ENCODE assay signal across 22 mouse cellular contexts in the genomic region with DNA sequence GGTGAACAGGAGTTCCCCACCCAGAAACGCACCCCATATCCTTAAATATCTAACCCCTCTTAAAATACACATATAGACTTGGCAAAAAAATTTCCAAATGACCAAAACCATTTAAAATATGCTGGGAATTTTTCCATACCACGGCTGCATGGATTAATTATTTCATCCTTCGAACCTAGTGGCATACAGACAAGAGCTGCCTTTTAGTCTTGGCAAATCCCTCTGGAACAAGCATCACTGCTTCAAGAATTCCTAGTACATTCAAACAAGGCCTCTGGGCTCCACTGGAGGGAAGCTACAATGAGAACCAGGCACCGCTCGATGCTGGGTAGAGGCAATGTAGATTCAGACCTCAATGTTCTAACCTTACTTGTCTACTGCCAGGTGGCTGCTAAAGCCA. TPM values are rescaled to one million over a fixed set of nuclear protein-coding genes. Genes with fewer than 3 reads are reported as not detected.
DNase-seq lines count a peak whose midpoint lies in the region; ATAC-seq and TF ChIP-seq lines count a peak whose summit lies in the region.
"Had no signal": no experiment of that assay in that cellular context is flagged by ENCODE, and none has a peak within 500 bp of the region (broad histone marks: within the 10 kb centered on the region; RNA-seq: fewer than 3 reads in every experiment).

No protein-coding gene starts in this region.

- no peak for TF ChIP-seq CTCF in embryonic fibroblast, embryonic 13.5 days (IDR thresholded peaks at IDR 0.05; ENCODE audit: borderline replicate concordance, insufficient read depth, low read length)

- DNase-seq in limb, embryonic 10.5 days (ENCODE audit: low spot score) = no peak
- DNase-seq in testis, postnatal 10 days (ENCODE audit: low spot score) = peak; percentile 30
- no peak for DNase-seq in testis, postnatal 14 days (ENCODE audit: low spot score)
- no peak for DNase-seq in embryo, embryonic 9.5 days (ENCODE audit: extremely low spot score)
- no peak for DNase-seq in frontal cortex, postnatal 10 days (ENCODE audit: low spot score in 2 of 2)
- no peak for DNase-seq in urinary bladder, postnatal 10 days (ENCODE audit: low spot score)
- DNase-seq: cerebellum, postnatal 14 days; kidney, adult 8-10 months; kidney, postnatal 25 days; right cerebral cortex, adult 18-20 months; thymus, adult 2 months had no signal

- ATAC-seq in limb, embryonic 13.5 days (ENCODE audit: low FRiP score, low read depth) = no peak
- ATAC-seq: inflammation-experienced regulatory T-cells, adult 6 months; midbrain, embryonic 15.5 days had no signal

- WGBS in limb, embryonic 13.5 days = 52% methylated on average over 5 of the region's 5 CpGs
- 90% methylated on average over 5 of the region's 5 CpGs for WGBS in limb, embryonic 10.5 days

- H3K9me3 ChIP-seq in limb, embryonic 13.5 days = no peaks in the 10 kb centered on the region
- no peaks in the 10 kb centered on the region for H3K9me3 ChIP-seq in limb, embryonic 10.5 days (replicated peaks)
- H3K9me3 ChIP-seq: heart, embryonic 15.5 days; midbrain, embryonic 15.5 days had no signal

- H3K4me1 ChIP-seq in limb, embryonic 13.5 days = peaks cover 23% of the 10 kb centered on the region
- H3K4me1 ChIP-seq in limb, embryonic 10.5 days = 0 out of 2 replicates have a peak, but pooled peaks cover 2% of the 10 kb centered on the region
- peaks cover 13% of the 10 kb centered on the region for H3K4me1 ChIP-seq in embryonic fibroblast, embryonic 13.5 days (ENCODE audit: control insufficient read depth, insufficient read depth, low read length)
- H3K4me1 ChIP-seq: midbrain, embryonic 15.5 days had no signal

- no peak overlapping the region for H3K9ac ChIP-seq in limb, embryonic 13.5 days
- H3K9ac ChIP-seq: heart, embryonic 15.5 days; midbrain, embryonic 15.5 days had no signal

- 0 out of 2 replicates have a peak, but pooled peaks have one; percentile 2 for TF ChIP-seq POLR2A in embryonic fibroblast, embryonic 13.5 days (IDR thresholded peaks at IDR 0.05; ENCODE audit: low read depth, low read length)

- H3K36me3 ChIP-seq in limb, embryonic 13.5 days = peaks cover 26% of the 10 kb centered on the region
- peaks cover 29% of the 10 kb centered on the region for H3K36me3 ChIP-seq in limb, embryonic 10.5 days
- H3K36me3 ChIP-seq: heart, embryonic 15.5 days; midbrain, embryonic 15.5 days had no signal

- H3K4me2 ChIP-seq in limb, embryonic 13.5 days (replicated peaks) = no peak overlapping the region
- H3K4me2 ChIP-seq: heart, embryonic 15.5 days; midbrain, embryonic 15.5 days had no signal

- H3K27me3 ChIP-seq in limb, embryonic 13.5 days = no peaks in the 10 kb centered on the region
- H3K27me3 ChIP-seq in limb, embryonic 10.5 days (ENCODE audit: low read depth, poor library complexity, severe bottlenecking) = no peaks in the 10 kb centered on the region
- H3K27me3 ChIP-seq: heart, embryonic 15.5 days; midbrain, embryonic 15.5 days had no signal

- no peak overlapping the region for H3K4me3 ChIP-seq in limb, embryonic 13.5 days
- H3K4me3 ChIP-seq in limb, embryonic 10.5 days = no peak overlapping the region
- no peak overlapping the region for H3K4me3 ChIP-seq in embryonic fibroblast, embryonic 13.5 days (ENCODE audit: insufficient read depth, low read length)
- H3K4me3 ChIP-seq: heart, embryonic 15.5 days; left cerebral cortex, adult 2 months; midbrain, embryonic 15.5 days had no signal

- peak overlapping the region; percentile 39; the same call in 1 of the 2 replicates for H3K27ac ChIP-seq in limb, embryonic 13.5 days
- H3K27ac ChIP-seq in limb, embryonic 10.5 days = no peak overlapping the region
- H3K27ac ChIP-seq in embryonic fibroblast, embryonic 13.5 days (ENCODE audit: insufficient read depth, low read length) = peak overlapping the region; percentile 83
- H3K27ac ChIP-seq: left cerebral cortex, adult 2 months; midbrain, embryonic 15.5 days had no signal

RNA-seq across cellular contexts. Expression of a gene that starts 7.1 kb away (rescaled TPM):
- 18.0 and 18.8 TPM in 2 replicates for polyA plus RNA-seq in limb, embryonic 13.5 days (2015; fragmentation: Nextera tagmentation; extraction: Ambion mirVana)
- 19.6 and 20.1 TPM in 2 replicates for polyA plus RNA-seq in limb, embryonic 10.5 days (2016; fragmentation: Nextera tagmentation; extraction: Ambion mirVana)
- polyA plus RNA-seq in embryonic fibroblast, embryonic 13.5 days (2011; ENCODE audit: insufficient read length, low read depth, missing spikeins) = 6.0 and 10.0 TPM in 2 replicates

RNA-seq across cellular contexts. Expression of a gene that starts 7.8 kb away (rescaled TPM):
- 2.5 and 2.7 TPM in 2 replicates for polyA plus RNA-seq in limb, embryonic 13.5 days (2015; fragmentation: Nextera tagmentation; extraction: Ambion mirVana)
- 2.3 and 2.7 TPM in 2 replicates for polyA plus RNA-seq in limb, embryonic 10.5 days (2016; fragmentation: Nextera tagmentation; extraction: Ambion mirVana)
- polyA plus RNA-seq in embryonic fibroblast, embryonic 13.5 days (2011; ENCODE audit: insufficient read length, low read depth, missing spikeins) = 3.8 and 7.3 TPM in 2 replicates

RNA-seq across cellular contexts. Expression of a gene that starts 40.0 kb away (rescaled TPM):
- polyA plus RNA-seq in limb, embryonic 13.5 days (2015; fragmentation: Nextera tagmentation; extraction: Ambion mirVana) = 11.3 and 11.5 TPM in 2 replicates
- 9.6 and 13.0 TPM in 2 replicates for polyA plus RNA-seq in limb, embryonic 10.5 days (2016; fragmentation: Nextera tagmentation; extraction: Ambion mirVana)
- polyA plus RNA-seq in embryonic fibroblast, embryonic 13.5 days (2011; ENCODE audit: insufficient read length, low read depth, missing spikeins) = 8.8 and 12.1 TPM in 2 replicates

RNA-seq across cellular contexts. Expression of a gene that starts 49.2 kb away (rescaled TPM):
- polyA plus RNA-seq in limb, embryonic 13.5 days (2015; fragmentation: Nextera tagmentation; extraction: Ambion mirVana) = not detected in 2 replicates
- polyA plus RNA-seq in limb, embryonic 10.5 days (2016; fragmentation: Nextera tagmentation; extraction: Ambion mirVana) = not detected in 2 replicates
- not detected in 2 replicates for polyA plus RNA-seq in embryonic fibroblast, embryonic 13.5 days (2011; ENCODE audit: insufficient read length, low read depth, missing spikeins)
- polyA plus RNA-seq: embryonic facial prominence, embryonic 11.5 days; forebrain, embryonic 11.5 days; gonadal fat pad, adult 2 months; heart, embryonic 15.5 days; hindbrain, embryonic 11.5 days; inflammation-experienced regulatory T-cells, adult 6 months; liver, adult 2 months; midbrain, embryonic 15.5 days had no signal
